Mouse (Mus musculus) embryonic facial prominence, embryonic 15.5 days (tissue): ENCODE results near the gene Rbms3. TPM values are rescaled to one million over a fixed set of nuclear protein-coding genes. Genes with fewer than 3 reads are reported as not detected.

ENCODE experiments used
- ATAC-seq: fragments of 200-750 bp; cut with Nextera tagmentation; 2 replicates; pipeline ENCODE4 v1.8.0; 2017; ENCODE audit warnings: low read depth, moderate TSS enrichment; ENCODE audit not compliant: insufficient number of reproducible peaks, low FRiP score, low TSS enrichment
- H3K27ac ChIP-seq: fragments of 300-500 bp; sonication (generic); replicated peaks from 2 replicates; pipeline ENCODE4 v1.5.1; 2015; ENCODE audit warnings: mild to moderate bottlenecking, inconsistent platforms
- H3K27me3 ChIP-seq: fragments of 300-500 bp; sonication (generic); 2 replicates; pipeline ENCODE4 v1.6.1; 2015; ENCODE audit warnings: inconsistent platforms
- H3K36me3 ChIP-seq: fragments of 300-500 bp; sonication (generic); 2 replicates; pipeline ENCODE4 v1.6.1; 2015; ENCODE audit warnings: mild to moderate bottlenecking, inconsistent platforms
- H3K4me1 ChIP-seq: fragments of 300-500 bp; sonication (generic); 2 replicates; pipeline ENCODE4 v1.6.1; 2015; ENCODE audit warnings: inconsistent platforms
- H3K4me2 ChIP-seq: fragments of 300-500 bp; sonication (generic); replicated peaks from 2 replicates; pipeline ENCODE4 v1.6.1; 2015; ENCODE audit warnings: mild to moderate bottlenecking, inconsistent platforms
- H3K4me3 ChIP-seq: fragments of 300-500 bp; sonication (generic); replicated peaks from 2 replicates; pipeline ENCODE4 v1.5.1; 2015; ENCODE audit warnings: mild to moderate bottlenecking, inconsistent platforms
- H3K9ac ChIP-seq: fragments of 300-500 bp; sonication (generic); 2 replicates; pipeline ENCODE4 v1.6.1; 2015; ENCODE audit warnings: inconsistent platforms
- H3K9me3 ChIP-seq: fragments of 300-500 bp; sonication (generic); replicated peaks from 2 replicates; pipeline ENCODE4 v1.6.1; 2016; ENCODE audit warnings: inconsistent platforms
- WGBS: fragments of 180-500 bp; shearing (Covaris S2); methylation state at CpG from one replicate; pipeline ENCODE4 v1.1.7; 2015; 5-methylcytosine and 5-hydroxymethylcytosine counted together
- polyA plus RNA-seq: library from polyadenylated mRNA; unstranded; fragments of >200 nt; fragmentation: Nextera tagmentation; extraction: Ambion mirVana; gene quantifications from 2 replicates; pipeline ENCODE4 v1.2.1, GENCODE M21; 2015

The Rbms3 gene
- polyA plus RNA-seq, 1 experiment from 2014 or later = 84.3 TPM

DNA sequence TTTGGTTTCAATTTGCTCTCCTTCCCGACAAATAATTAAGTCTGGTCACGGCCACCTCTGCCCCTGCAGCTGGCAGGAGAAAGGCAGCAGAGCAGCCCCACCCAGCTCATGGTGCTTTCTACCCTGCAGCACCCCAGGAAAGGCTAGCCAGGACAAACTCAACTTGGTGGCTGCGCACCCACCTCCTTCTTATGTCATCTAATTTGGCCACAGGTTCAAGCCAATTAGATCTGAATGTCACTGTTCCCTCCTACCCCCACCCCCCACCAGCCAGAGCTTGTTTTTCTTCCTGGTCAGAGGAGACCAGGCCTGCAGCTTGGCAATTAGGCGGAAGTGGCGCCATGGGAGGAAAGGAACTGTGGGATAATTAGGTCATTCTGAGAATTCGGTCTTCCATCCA is 664.0 kb downstream of the Rbms3 start:
- WGBS = 37% methylated on average over 6 of the region's 6 CpGs
- no peaks in the 10 kb centered on the region for H3K9me3 ChIP-seq
- no peaks in the 10 kb centered on the region for H3K27me3 ChIP-seq
- peak; percentile 34; the same call in 1 of the 2 replicates for ATAC-seq
- H3K4me1 ChIP-seq = peaks cover 12% of the 10 kb centered on the region; the same call in 1 of the 2 replicates
- no peaks in the 10 kb centered on the region; the same call in 1 of the 2 replicates for H3K36me3 ChIP-seq
- H3K27ac ChIP-seq = 0 out of 2 replicates have a peak overlapping the region, but pooled peaks have one; percentile 17
- no peak overlapping the region for H3K4me3 ChIP-seq
- H3K9ac ChIP-seq = no peak overlapping the region
- peak overlapping the region; percentile 26 for H3K4me2 ChIP-seq

DNA sequence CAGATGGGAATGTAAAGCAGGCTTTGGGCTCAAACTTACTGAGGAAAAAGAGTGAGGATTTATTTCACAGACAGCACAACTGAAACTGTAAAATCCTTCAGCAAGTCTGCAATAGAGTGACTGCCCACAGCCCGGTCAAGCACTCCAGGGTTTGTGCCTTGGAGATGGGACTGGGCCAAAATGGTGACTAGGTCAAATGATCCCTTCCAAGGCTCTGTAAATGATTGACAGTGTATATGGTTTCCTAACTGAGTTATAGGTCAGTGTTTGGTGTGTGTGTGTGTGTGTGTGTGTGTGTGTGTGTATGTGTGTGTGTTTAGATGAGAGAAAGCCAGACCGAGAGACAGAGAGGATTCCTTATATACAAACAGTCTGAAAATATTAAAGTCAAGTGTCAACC is 673.6 kb downstream of the Rbms3 start:
- no peak for ATAC-seq
- no peaks in the 10 kb centered on the region for H3K4me1 ChIP-seq
- 80% methylated on average over 2 of the region's 2 CpGs for WGBS
- H3K4me3 ChIP-seq = no peak overlapping the region
- H3K9ac ChIP-seq = no peak overlapping the region
- H3K9me3 ChIP-seq = no peaks in the 10 kb centered on the region
- H3K27ac ChIP-seq = no peak overlapping the region
- no peaks in the 10 kb centered on the region for H3K27me3 ChIP-seq
- H3K4me2 ChIP-seq = no peak overlapping the region
- H3K36me3 ChIP-seq = no peaks in the 10 kb centered on the region

DNA sequence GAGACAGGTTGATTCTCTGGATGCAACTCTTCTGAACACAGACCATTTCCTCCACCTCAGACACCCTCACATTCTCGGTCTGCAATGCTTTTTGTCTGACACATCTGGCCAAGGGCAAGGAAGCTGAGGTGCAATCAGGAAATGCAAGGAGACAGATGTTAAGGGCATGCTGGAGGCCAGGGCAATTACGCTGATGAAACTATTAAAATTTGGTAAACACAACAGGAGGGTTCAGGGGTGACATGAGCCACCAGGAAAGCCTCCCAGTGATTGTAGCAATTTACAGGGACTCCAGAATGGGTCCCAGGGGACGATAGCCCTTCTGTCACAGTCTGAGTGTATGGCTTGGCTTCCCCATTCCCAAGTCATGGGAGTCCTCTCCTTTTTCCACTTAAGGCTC is 681.5 kb downstream of the Rbms3 start:
- H3K36me3 ChIP-seq = no peaks in the 10 kb centered on the region
- H3K4me2 ChIP-seq = no peak overlapping the region
- H3K27ac ChIP-seq = no peak overlapping the region
- H3K9ac ChIP-seq = no peak overlapping the region
- no peaks in the 10 kb centered on the region for H3K27me3 ChIP-seq
- H3K4me1 ChIP-seq = 0 out of 2 replicates have a peak, but pooled peaks cover 11% of the 10 kb centered on the region
- no peaks in the 10 kb centered on the region for H3K9me3 ChIP-seq
- ATAC-seq = no peak
- WGBS = 36% methylated on average over 3 of the region's 3 CpGs
- H3K4me3 ChIP-seq = no peak overlapping the region

DNA sequence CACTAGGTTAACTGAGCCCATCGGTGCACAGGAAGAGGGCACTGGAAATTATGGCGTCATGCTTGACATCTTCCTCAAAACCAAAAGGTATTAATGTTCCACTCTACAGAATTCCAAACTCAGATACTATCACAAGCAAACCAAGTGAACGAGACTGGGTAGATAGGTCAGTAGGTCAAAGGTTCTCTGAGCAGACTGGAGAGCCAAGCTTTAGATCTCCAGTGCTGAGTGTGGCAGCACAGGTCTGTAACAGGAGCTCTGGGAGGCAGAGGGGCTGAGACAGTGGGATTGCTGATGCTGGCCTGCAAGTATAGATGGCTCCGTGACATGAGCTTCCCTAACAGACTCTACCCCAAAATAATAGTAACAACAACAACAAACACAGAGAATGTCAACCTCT is 682.3 kb downstream of the Rbms3 start:
- Histone ChIP-seq H3K27me3 (no peaks in the 10 kb centered on the region), H3K27ac (no peak overlapping the region), H3K4me3 (no peak overlapping the region), H3K4me2 (no peak overlapping the region), H3K9ac (no peak overlapping the region), H3K36me3 (no peaks in the 10 kb centered on the region), H3K9me3 (no peaks in the 10 kb centered on the region), H3K4me1 (0 out of 2 replicates have a peak, but pooled peaks cover 11% of the 10 kb centered on the region)
- ATAC-seq = no peak
- 65% methylated on average over 4 of the region's 4 CpGs for WGBS

DNA sequence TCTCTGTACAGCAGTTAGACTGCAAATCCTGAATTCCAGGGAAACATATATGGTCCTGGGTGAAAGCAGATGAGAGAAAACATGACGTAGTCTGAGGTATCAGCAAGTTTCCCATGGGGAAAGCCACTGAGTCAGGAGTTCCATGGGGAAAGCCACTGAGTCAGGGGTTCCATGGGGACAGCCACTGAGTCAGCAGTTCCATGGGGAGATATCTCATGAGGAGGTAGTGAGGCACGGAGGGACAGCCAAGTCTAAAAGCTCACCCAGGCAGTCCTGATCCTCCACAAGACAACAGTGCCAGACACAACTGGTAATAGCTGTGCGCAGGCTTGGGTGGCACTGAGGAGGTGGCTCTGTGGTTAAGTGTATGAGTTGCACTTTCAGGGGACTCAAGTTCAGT is 682.9 kb downstream of the Rbms3 start:
- 88% methylated on average over 3 of the region's 3 CpGs for WGBS
- Histone ChIP-seq H3K4me2 (no peak overlapping the region), H3K4me1 (0 out of 2 replicates have a peak, but pooled peaks cover 11% of the 10 kb centered on the region), H3K9ac (no peak overlapping the region), H3K36me3 (no peaks in the 10 kb centered on the region), H3K27me3 (no peaks in the 10 kb centered on the region), H3K4me3 (no peak overlapping the region), H3K27ac (no peak overlapping the region), H3K9me3 (no peaks in the 10 kb centered on the region)
- ATAC-seq = no peak

DNA sequence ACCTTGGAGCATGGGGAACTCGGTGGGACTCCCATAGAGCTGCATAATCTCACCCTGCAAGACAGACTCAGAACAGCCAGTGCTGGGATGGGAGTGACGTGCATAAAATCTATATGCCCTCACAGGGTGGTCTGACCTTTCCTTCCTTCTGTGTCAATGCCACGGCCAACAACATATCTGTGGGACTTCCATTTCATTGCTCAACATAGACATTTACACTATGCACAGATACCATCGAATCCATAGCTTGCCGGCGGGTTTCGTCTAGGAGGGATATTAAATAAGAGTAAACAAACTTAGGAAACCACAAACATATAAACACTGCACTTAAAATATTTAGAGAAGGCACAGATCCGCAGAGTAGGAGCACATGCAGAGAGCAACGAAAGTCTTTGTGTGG is 684.0 kb downstream of the Rbms3 start:
- no peak overlapping the region for H3K4me2 ChIP-seq
- WGBS = 68% methylated on average over 9 of the region's 9 CpGs
- H3K9ac ChIP-seq = no peak overlapping the region
- no peaks in the 10 kb centered on the region for H3K36me3 ChIP-seq
- H3K4me1 ChIP-seq = 0 out of 2 replicates have a peak, but pooled peaks cover 11% of the 10 kb centered on the region
- no peaks in the 10 kb centered on the region for H3K27me3 ChIP-seq
- no peak overlapping the region for H3K27ac ChIP-seq
- no peak for ATAC-seq
- H3K9me3 ChIP-seq = no peaks in the 10 kb centered on the region
- no peak overlapping the region for H3K4me3 ChIP-seq

DNA sequence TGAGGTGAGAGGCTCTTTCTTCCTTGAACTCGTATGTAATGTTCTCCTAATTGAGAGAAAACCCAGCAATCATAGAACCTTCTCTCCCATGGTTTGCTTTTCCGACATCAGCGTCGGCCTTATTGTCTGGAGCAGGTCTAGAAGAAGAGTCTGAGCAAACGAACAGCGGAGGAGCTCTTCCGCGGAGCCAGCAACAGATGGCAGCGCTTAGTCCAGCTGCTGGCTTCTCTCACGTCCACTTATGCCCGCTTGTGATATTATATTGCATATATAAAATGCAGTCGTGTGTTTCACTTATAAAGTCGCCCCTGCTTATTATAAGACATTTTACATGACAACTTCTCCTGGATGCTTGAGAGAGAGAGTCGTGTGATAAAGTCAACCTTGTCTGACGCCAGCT is 685.8 kb downstream of the Rbms3 start:
- WGBS = 68% methylated on average over 15 of the region's 15 CpGs
- no peaks in the 10 kb centered on the region for H3K9me3 ChIP-seq
- H3K4me3 ChIP-seq = no peak overlapping the region
- H3K27me3 ChIP-seq = no peaks in the 10 kb centered on the region
- H3K27ac ChIP-seq = no peak overlapping the region
- 0 out of 2 replicates have a peak, but pooled peaks cover 11% of the 10 kb centered on the region for H3K4me1 ChIP-seq
- no peaks in the 10 kb centered on the region for H3K36me3 ChIP-seq
- no peak for ATAC-seq
- H3K9ac ChIP-seq = no peak overlapping the region
- no peak overlapping the region for H3K4me2 ChIP-seq

DNA sequence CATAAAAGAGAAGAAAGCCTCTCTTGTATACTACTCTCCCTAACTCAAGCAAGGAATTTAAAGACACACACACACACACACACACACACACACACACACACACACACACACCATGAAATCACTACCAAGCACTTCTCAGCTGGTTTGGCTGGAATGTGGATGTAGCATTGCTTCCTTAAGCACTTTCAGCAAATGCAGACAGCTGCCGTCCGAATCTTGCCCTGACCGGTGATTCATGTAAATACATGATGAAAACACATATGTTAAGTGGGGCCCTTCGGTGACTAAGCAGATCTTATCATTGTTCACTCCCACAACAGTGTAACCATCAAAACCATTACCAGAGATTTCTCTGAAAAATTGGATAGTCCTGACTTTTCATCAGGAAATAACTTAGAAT is 688.6 kb downstream of the Rbms3 start:
- WGBS = 52% methylated on average over 4 of the region's 4 CpGs
- Histone ChIP-seq H3K9ac (no peak overlapping the region), H3K36me3 (no peaks in the 10 kb centered on the region), H3K4me3 (no peak overlapping the region), H3K27ac (no peak overlapping the region), H3K4me1 (no peaks in the 10 kb centered on the region), H3K27me3 (no peaks in the 10 kb centered on the region), H3K9me3 (no peaks in the 10 kb centered on the region), H3K4me2 (no peak overlapping the region)
- ATAC-seq = 0 out of 2 replicates have a peak, but pooled peaks have one; percentile 20

DNA sequence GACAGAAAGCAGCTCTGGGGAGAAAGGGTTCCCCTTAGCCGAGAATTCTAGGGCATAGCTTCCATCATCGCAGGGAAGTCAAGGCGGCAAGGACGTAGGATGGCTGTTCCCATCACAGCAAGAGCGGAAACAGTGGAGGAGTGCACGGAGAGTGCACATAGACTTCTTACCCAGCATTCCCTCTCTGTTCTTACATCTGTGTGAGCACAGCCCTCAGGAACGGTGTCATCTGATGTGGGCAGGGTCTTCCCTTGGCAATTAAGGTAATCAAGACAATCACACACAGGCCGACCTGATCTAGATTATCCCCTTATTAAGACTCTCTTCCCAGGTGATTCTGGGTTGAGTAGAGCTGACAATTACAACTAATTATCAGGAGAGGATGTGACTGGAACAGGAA is 689.0 kb downstream of the Rbms3 start:
- H3K27me3 ChIP-seq = no peaks in the 10 kb centered on the region
- H3K27ac ChIP-seq = no peak overlapping the region
- no peak overlapping the region for H3K4me3 ChIP-seq
- no peaks in the 10 kb centered on the region for H3K9me3 ChIP-seq
- no peak overlapping the region for H3K9ac ChIP-seq
- 0 out of 2 replicates have a peak, but pooled peaks have one; percentile 31 for ATAC-seq
- H3K4me1 ChIP-seq = no peaks in the 10 kb centered on the region
- H3K36me3 ChIP-seq = no peaks in the 10 kb centered on the region
- WGBS = 77% methylated on average over 8 of the region's 8 CpGs
- H3K4me2 ChIP-seq = no peak overlapping the region

DNA sequence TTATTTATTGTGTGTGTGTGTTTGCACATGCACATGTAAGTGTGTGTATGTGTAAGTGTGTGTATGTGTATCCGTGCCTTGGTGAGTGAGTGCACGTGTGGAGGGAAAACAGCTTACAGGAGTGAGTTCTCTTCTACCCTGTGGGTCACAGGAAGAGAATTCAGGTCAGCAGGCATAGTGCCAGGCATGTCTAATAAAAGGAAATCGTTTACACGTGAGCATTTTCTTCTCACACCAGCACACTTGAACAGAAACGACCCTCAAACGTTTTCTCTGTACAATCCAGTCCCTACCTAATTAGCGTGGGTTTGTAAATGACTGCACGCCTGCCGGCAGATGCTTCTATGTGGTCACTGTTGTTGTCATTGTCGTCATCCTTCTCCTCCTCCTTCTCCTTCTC is 701.4 kb downstream of the Rbms3 start:
- H3K4me3 ChIP-seq = no peak overlapping the region
- no peaks in the 10 kb centered on the region for H3K36me3 ChIP-seq
- 43% methylated on average over 10 of the region's 10 CpGs for WGBS
- no peak for ATAC-seq
- no peak overlapping the region for H3K9ac ChIP-seq
- H3K27ac ChIP-seq = no peak overlapping the region
- H3K4me1 ChIP-seq = peaks cover 9% of the 10 kb centered on the region; the same call in 1 of the 2 replicates
- H3K27me3 ChIP-seq = no peaks in the 10 kb centered on the region
- no peak overlapping the region for H3K4me2 ChIP-seq
- H3K9me3 ChIP-seq = no peaks in the 10 kb centered on the region

DNA sequence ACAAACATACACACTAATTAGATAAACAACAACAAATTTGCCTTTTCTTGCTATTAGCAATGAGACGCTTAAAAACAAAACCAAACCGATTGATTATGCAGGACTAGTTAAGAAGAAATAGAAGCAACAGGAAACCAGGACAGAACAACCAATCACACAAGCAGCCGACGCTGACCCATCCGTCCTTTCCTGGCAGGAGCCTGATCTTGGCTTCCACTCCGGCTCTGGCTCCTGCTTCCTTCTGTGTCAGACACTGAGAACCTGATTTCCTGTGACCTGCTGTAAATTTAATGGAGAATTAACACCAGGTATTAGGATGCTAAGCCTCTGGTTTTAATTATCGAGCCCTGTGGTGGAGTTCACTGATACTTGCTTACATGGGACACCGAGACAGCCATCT is 706.6 kb downstream of the Rbms3 start:
- Histone ChIP-seq H3K4me2 (no peak overlapping the region; the same call in 1 of the 2 replicates), H3K27ac (0 out of 2 replicates have a peak overlapping the region, but pooled peaks have one; percentile 13)

DNA sequence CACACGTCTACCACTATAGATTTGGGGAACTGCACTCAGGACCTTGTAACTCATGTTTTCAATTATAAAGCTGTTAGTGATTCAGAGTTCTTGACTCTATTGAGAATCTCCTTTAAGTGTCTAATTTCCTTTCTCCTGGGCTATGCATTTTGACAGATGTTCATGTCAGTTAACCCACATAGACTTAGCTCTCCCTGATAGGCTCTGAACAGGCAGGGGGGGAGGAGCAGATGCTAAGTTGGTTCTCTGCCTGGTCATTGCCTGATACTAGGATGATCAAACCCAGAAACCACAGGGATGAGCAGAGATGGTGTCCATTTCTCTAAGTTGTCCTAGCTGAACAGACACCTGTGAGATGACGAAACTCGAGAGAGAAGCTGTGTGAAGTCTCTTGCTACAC is 707.2 kb downstream of the Rbms3 start:
- H3K27ac ChIP-seq = no peak overlapping the region
- 45% methylated on average over 3 of the region's 3 CpGs for WGBS
- peaks cover 34% of the 10 kb centered on the region for H3K4me1 ChIP-seq
- no peak for ATAC-seq
- no peak overlapping the region for H3K4me2 ChIP-seq
- H3K36me3 ChIP-seq = no peaks in the 10 kb centered on the region
- H3K4me3 ChIP-seq = no peak overlapping the region
- no peak overlapping the region for H3K9ac ChIP-seq
- H3K9me3 ChIP-seq = no peaks in the 10 kb centered on the region
- H3K27me3 ChIP-seq = no peaks in the 10 kb centered on the region

More for the DNA sequence above, 706.6 kb downstream of the Rbms3 start:
- Histone ChIP-seq H3K27me3 (no peaks in the 10 kb centered on the region), H3K9me3 (no peaks in the 10 kb centered on the region), H3K9ac (no peak overlapping the region), H3K4me1 (peaks cover 34% of the 10 kb centered on the region), H3K36me3 (no peaks in the 10 kb centered on the region), H3K4me3 (no peak overlapping the region)
- ATAC-seq = no peak
- 48% methylated on average over 8 of the region's 8 CpGs for WGBS
